Mouse (Mus musculus) limb, embryonic 13.5 days (tissue): ENCODE data around the gene Zfhx3. TPM values are rescaled to one million over a fixed set of nuclear protein-coding genes. Genes with fewer than 3 reads are reported as not detected.

ENCODE experiments used
- ATAC-seq: fragments of 200-750 bp; cut with Nextera tagmentation; 2 replicates; pipeline ENCODE4 v1.8.0; 2017; ENCODE audit warnings: low read depth, moderate number of reproducible peaks, moderate TSS enrichment; ENCODE audit not compliant: low FRiP score
- H3K27ac ChIP-seq: fragments of 300-500 bp; sonication (generic); 2 replicates; pipeline ENCODE4 v1.5.1; 2015; ENCODE audit warnings: inconsistent platforms, mild to moderate bottlenecking, moderate library complexity
- H3K27me3 ChIP-seq: fragments of 300-500 bp; sonication (generic); 2 replicates; pipeline ENCODE4 v1.6.1; 2015; ENCODE audit warnings: mild to moderate bottlenecking, inconsistent platforms
- H3K36me3 ChIP-seq: fragments of 300-500 bp; sonication (generic); 2 replicates; pipeline ENCODE4 v1.6.1; 2015; ENCODE audit warnings: inconsistent platforms, mild to moderate bottlenecking, moderate library complexity
- H3K4me1 ChIP-seq: fragments of 300-500 bp; sonication (generic); 2 replicates; pipeline ENCODE4 v1.6.1; 2015; ENCODE audit warnings: inconsistent platforms
- H3K4me2 ChIP-seq: fragments of 300-500 bp; sonication (generic); replicated peaks from 2 replicates; pipeline ENCODE4 v1.6.1; 2015; ENCODE audit warnings: inconsistent platforms, mild to moderate bottlenecking, moderate library complexity
- H3K4me3 ChIP-seq: fragments of 300-500 bp; sonication (generic); 2 replicates; pipeline ENCODE4 v1.5.1; 2015; ENCODE audit warnings: moderate library complexity, mild to moderate bottlenecking, inconsistent platforms
- H3K9ac ChIP-seq: fragments of 300-500 bp; sonication (generic); 2 replicates; pipeline ENCODE4 v1.6.1; 2015; ENCODE audit warnings: mild to moderate bottlenecking, inconsistent platforms
- H3K9me3 ChIP-seq: fragments of 300-500 bp; sonication (generic); 2 replicates; pipeline ENCODE4 v1.6.1; 2016; ENCODE audit warnings: inconsistent platforms
- WGBS: fragments of 180-500 bp; shearing (Covaris S2); methylation state at CpG from one replicate; pipeline ENCODE4 v1.1.7; 2015; 5-methylcytosine and 5-hydroxymethylcytosine counted together
- polyA plus RNA-seq: library from polyadenylated mRNA; unstranded; fragments of >200 nt; fragmentation: Nextera tagmentation; extraction: Ambion mirVana; gene quantifications from 2 replicates; pipeline ENCODE4 v1.2.1, GENCODE M21; 2015

Zfhx3 gene
- polyA plus RNA-seq, 1 experiment from 2014 or later: 44.1 TPM

DNA sequence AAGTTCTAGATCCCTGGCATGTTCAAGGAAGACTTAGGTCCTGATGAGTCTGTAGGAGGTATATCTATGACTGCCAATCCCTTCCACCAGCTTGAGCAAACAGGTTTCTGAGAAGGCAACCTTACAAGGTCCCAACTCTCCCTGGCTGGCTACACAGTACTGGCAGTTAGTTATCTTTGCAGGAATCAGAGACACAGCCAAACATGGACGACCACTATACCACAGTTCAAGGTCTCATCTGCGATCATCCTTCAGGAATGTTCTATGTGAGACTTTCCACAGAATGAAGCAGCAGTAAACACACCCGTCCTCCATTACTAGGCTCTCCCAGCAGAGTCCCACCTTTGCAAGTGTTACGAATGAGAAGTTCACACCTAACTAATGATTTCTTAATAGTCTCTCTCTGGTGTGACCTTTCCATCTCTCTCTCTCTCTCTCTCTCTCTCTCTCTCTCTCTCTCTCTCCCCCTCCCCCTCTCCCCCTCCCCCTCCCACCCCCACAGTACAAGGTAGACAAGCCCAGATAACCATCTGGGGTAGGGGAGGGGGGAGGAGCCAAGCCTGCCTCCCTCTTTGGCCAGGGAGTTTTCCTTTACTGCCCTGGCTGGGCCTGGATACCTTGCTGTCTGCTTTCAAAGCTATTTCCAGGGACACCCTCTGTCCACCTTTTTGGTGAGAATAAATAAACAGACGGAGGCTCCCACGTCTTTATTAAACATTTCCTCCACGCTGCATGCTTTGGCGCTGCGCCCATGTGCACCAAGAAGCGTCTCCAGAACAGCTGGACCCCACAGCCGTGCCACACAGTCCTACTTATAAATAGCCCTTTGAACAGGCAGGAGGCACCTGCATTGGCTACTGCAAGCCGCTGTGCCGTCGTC, 748.4 kb downstream of the Zfhx3 start:
- peaks cover 21% of the 10 kb centered on the region for H3K27me3 ChIP-seq
- H3K27ac ChIP-seq: 0 out of 2 replicates have a peak overlapping the region, but pooled peaks have one; percentile 22
- H3K9me3 ChIP-seq: no peaks in the 10 kb centered on the region
- H3K4me2 ChIP-seq: peak overlapping the region; percentile 66
- H3K36me3 ChIP-seq: no peaks in the 10 kb centered on the region
- 0 out of 2 replicates have a peak, but pooled peaks have one; percentile 41 for ATAC-seq
- WGBS: 19% methylated on average over 14 of the region's 14 CpGs
- peak overlapping the region; percentile 31; the same call in 1 of the 2 replicates for H3K4me3 ChIP-seq
- peak overlapping the region; percentile 39; the same call in 1 of the 2 replicates for H3K9ac ChIP-seq
- peaks cover 50% of the 10 kb centered on the region for H3K4me1 ChIP-seq

DNA sequence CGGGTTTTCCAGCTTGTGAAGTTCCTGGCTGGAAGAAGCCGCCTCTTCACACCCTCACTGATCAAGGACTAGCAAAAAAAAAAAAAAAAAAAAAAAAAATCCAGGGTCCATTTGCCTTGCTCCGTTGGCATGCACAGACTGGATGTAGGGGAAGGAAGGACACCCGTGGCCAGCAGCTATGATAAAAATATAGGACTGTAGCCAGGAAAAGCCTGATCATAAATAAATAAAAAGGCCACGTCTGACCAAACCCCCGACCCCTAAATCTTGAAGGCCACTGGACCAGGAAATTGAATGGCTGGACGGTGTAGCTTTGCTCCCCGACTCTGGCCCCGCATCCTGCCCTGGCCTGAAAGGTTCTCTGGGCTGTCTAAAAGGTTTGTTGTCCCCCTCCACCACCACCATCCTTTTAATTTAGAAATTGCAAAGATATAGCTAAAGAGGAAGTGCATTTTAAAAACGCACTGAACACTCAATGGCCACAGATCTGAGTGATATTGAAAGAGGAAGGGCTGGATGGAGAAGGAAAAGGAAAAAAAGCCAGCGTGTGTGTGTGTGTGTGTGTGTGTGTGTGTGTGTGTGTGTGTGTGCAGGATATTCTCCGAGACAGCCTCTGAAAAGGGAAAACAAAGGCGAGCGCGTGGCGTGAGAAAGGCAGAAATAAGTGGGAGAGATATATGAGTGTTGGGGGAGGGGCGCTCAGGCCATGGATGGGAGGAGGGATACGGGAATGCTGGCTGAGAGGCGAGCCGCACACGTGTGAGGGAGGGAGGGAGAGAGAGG, 749.2 kb downstream of the Zfhx3 start:
- Histone ChIP-seq H3K9ac (peak overlapping the region; percentile 43), H3K36me3 (no peaks in the 10 kb centered on the region), H3K9me3 (no peaks in the 10 kb centered on the region), H3K4me1 (peaks cover 58% of the 10 kb centered on the region), H3K27me3 (peaks cover 30% of the 10 kb centered on the region), H3K27ac (peak overlapping the region; percentile 33; the same call in 1 of the 2 replicates), H3K4me2 (peak overlapping the region; percentile 66), H3K4me3 (peak overlapping the region; percentile 31)
- ATAC-seq: peak; percentile 52; the same call in 1 of the 2 replicates
- WGBS: 2% methylated on average over 21 of the region's 21 CpGs

DNA sequence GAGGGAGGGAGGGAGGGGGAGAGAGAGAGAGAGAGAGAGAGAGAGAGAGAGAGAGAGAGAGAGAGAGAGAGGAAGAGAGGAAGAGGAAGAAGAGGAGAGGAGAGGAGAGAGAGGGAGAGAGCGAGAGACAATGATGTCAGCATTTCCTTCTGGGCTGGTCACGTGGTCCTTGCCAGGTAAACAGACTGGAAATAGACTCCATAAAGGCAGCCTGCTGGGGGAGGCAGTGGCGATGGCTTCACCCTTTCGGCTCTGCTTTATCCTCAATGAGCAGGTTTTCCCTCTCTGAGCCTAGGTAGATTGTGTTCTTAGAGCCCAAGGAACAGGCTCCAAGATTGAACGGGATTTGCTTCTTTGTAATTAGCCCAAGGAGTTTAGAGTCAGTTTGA, 749.8 kb downstream of the Zfhx3 start:
- H3K4me3 ChIP-seq: peak overlapping the region; percentile 31
- peak overlapping the region; percentile 66 for H3K4me2 ChIP-seq
- peaks cover 33% of the 10 kb centered on the region for H3K27me3 ChIP-seq
- WGBS: 2% methylated on average over 5 of the region's 5 CpGs
- no peaks in the 10 kb centered on the region for H3K9me3 ChIP-seq
- ATAC-seq: 0 out of 2 replicates have a peak, but pooled peaks have one; percentile 15
- H3K36me3 ChIP-seq: no peaks in the 10 kb centered on the region
- H3K27ac ChIP-seq: peak overlapping the region; percentile 39; the same call in 1 of the 2 replicates
- no peak overlapping the region for H3K9ac ChIP-seq
- peaks cover 64% of the 10 kb centered on the region for H3K4me1 ChIP-seq

GRCm38 (mm10) chr8:108692669-108693665, 750.5 kb downstream of the Zfhx3 start:
- 0 out of 2 replicates have a peak, but pooled peaks have one; percentile 6 for ATAC-seq

DNA sequence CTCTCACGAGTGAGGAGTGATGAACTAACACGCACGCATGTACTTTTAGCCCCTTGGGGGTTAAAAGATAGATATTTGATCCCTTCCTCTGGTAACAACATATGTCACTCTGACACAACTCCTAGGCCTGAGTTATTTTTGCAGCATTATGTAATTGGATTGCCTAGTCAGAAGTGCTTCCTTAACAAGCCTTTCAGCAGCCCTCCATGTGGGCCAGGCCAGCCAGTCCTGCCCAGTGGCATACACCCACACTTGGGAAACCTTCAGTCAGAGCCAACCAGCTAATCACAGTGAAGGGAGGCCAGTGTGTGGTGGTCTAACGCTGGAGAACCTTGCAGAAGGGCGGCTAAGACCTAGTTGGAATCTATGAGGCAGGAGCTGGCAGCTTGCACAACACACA, 751.4 kb downstream of the Zfhx3 start:
- peaks cover 76% of the 10 kb centered on the region for H3K4me1 ChIP-seq
- no peaks in the 10 kb centered on the region for H3K36me3 ChIP-seq
- H3K27me3 ChIP-seq: peaks cover 42% of the 10 kb centered on the region
- H3K9ac ChIP-seq: no peak overlapping the region
- H3K4me2 ChIP-seq: no peak overlapping the region; the same call in 1 of the 2 replicates
- no peak overlapping the region for H3K27ac ChIP-seq
- no peaks in the 10 kb centered on the region for H3K9me3 ChIP-seq
- ATAC-seq: no peak
- H3K4me3 ChIP-seq: no peak overlapping the region
- 56% methylated on average over 5 of the region's 5 CpGs for WGBS

More at GRCm38 (mm10) chr8:108692669-108693665, 750.5 kb downstream of the Zfhx3 start:
- H3K4me1 ChIP-seq: peaks cover 71% of the 10 kb centered on the region
- no peak overlapping the region for H3K4me3 ChIP-seq
- peaks cover 40% of the 10 kb centered on the region for H3K27me3 ChIP-seq
- 0 out of 2 replicates have a peak overlapping the region, but pooled peaks have one; percentile 22 for H3K27ac ChIP-seq
- H3K36me3 ChIP-seq: no peaks in the 10 kb centered on the region
- peak overlapping the region; percentile 66 for H3K4me2 ChIP-seq
- H3K9me3 ChIP-seq: no peaks in the 10 kb centered on the region
- no peak overlapping the region for H3K9ac ChIP-seq
- 62% methylated on average over 6 of the region's 6 CpGs for WGBS

DNA sequence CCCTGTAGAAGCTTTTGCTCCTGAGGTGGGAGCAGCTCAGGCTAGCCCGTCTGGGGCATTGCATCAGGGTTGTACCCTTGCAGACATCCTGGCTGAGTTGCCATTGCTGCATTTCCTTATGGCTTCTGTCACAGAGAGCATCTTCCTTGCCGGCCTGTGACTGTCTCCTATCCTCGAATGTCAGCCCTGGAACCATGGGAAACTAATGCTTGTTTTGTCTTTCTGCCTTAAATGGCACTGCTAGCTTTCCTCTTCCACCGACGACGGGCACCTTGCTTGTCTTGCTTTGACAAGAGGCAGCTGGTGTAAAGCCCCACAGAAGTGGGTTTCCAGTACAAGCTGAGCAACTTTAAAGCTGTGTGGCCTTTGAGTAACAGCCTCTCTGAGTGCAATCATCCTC, 752.1 kb downstream of the Zfhx3 start:
- Histone ChIP-seq H3K36me3 (no peaks in the 10 kb centered on the region), H3K27me3 (peaks cover 49% of the 10 kb centered on the region), H3K9ac (no peak overlapping the region), H3K4me3 (0 out of 2 replicates have a peak overlapping the region, but pooled peaks have one; percentile 46), H3K4me1 (peaks cover 82% of the 10 kb centered on the region), H3K4me2 (peak overlapping the region; percentile 81), H3K9me3 (no peaks in the 10 kb centered on the region), H3K27ac (no peak overlapping the region; the same call in 1 of the 2 replicates)
- WGBS: 44% methylated on average over 6 of the region's 6 CpGs
- ATAC-seq: no peak

GRCm38 (mm10) chr8:108695242-108695880, 752.9 kb downstream of the Zfhx3 start:
- H3K4me1 ChIP-seq: peaks cover 91% of the 10 kb centered on the region
- H3K4me2 ChIP-seq: peak overlapping the region; percentile 81
- peak overlapping the region; percentile 92 for H3K27ac ChIP-seq
- no peaks in the 10 kb centered on the region for H3K36me3 ChIP-seq
- H3K4me3 ChIP-seq: peak overlapping the region; percentile 46
- no peaks in the 10 kb centered on the region for H3K9me3 ChIP-seq
- WGBS: 6% methylated on average over 31 of the region's 32 CpGs
- ATAC-seq: no peak
- peak overlapping the region; percentile 71 for H3K9ac ChIP-seq
- H3K27me3 ChIP-seq: peaks cover 57% of the 10 kb centered on the region

DNA sequence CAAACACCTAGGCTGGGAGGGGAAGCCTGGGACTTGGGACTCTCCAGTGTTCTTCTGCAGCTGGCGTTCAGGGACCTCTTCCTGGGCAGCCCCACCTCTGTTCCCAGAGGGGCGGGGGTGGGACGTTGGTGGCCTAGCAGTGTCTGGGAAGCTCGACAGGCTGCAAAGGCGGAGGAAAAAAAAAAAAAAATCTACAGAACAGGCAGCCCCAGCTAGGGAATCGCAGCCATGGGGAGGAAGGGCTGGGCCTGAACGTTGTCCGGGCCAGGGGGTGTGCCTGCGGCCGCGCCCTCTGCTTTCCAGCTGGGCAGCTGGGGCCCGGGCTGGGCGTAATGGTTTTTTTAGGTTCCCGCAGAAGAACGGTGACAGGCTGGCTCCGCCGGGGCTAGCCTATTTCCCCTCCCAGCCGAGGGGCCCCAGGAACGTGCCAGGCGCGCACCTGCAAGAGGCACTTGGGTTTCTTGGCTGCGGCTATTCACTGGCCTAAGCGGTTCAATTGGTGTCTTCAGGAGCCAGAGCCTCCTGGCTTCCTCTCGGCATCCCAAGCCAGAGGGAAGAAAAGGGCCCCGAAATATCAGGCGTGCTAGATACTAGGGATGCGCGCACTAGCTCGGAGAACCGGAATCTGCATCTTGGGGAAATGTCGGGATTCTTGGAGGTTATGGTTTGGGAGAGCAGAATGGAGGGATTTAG, 753.6 kb downstream of the Zfhx3 start:
- peak overlapping the region; percentile 81 for H3K4me2 ChIP-seq
- peak overlapping the region; percentile 71 for H3K9ac ChIP-seq
- no peaks in the 10 kb centered on the region for H3K36me3 ChIP-seq
- under 1% methylated on average over 31 of the region's 31 CpGs for WGBS
- ATAC-seq: peak; percentile 24; the same call in 1 of the 2 replicates
- peaks cover 58% of the 10 kb centered on the region for H3K27me3 ChIP-seq
- peak overlapping the region; percentile 92 for H3K27ac ChIP-seq
- H3K4me1 ChIP-seq: peaks cover 85% of the 10 kb centered on the region
- H3K9me3 ChIP-seq: no peaks in the 10 kb centered on the region
- H3K4me3 ChIP-seq: peak overlapping the region; percentile 46

DNA sequence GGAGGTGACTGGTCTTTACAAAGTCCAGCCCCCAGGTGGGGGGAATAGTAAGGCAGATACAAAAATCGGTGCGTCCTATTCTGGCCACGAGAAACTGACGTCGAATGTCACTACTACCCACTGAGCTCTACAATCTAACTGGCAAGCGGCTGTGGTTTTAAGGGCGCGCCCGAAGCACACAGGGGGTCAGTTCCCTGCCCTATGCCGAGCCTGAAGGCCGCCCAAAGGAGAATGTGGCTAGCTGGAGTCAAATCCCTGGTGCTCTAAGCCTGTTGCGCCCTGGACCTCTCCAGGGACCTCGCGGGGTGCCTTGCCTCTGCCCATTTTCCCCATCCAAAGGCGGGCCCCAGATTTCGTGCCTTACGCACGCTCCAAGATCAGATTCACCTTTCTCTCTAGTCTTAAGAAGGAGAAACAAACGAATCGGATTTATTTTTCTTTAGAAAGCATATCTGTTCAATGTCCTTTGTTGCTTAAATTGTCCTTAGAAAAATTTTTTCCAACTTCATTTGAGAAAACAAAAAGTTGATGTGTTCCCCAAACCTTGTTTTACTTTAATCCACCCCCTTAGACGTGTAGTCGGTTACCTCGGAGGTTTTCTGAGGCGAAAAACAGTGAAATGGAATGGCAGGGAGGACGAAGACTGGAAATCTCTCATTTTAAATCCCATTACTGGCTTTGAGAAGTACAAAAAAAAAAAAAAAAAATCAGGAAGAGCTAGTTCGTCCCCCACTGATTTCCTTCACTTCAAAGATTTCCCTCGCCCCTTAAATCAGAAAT, 754.4 kb downstream of the Zfhx3 start:
- peak overlapping the region; percentile 71 for H3K9ac ChIP-seq
- H3K36me3 ChIP-seq: no peaks in the 10 kb centered on the region
- H3K27ac ChIP-seq: peak overlapping the region; percentile 92
- H3K4me2 ChIP-seq: peak overlapping the region; percentile 81
- peaks cover 58% of the 10 kb centered on the region for H3K27me3 ChIP-seq
- ATAC-seq: no peak
- peak overlapping the region; percentile 46 for H3K4me3 ChIP-seq
- H3K4me1 ChIP-seq: peaks cover 78% of the 10 kb centered on the region
- WGBS: 3% methylated on average over 27 of the region's 27 CpGs
- no peaks in the 10 kb centered on the region for H3K9me3 ChIP-seq
